Mouse (Mus musculus): ENCODE results near the gene Nrp2.

Nrp2 gene

GRCm38 (mm10) chr1:62825822-62826765 is 123.0 kb downstream of the Nrp2 start:
- DNase-seq: no peak

- peak; percentile 44 to 66 for DNase-seq
Measured at GRCm38 (mm10) chr1:62827316-62827715, 124.2 kb downstream of the Nrp2 start.

- DNase-seq: no peak
Measured at GRCm38 (mm10) chr1:62828156-62828555, 125.1 kb downstream of the Nrp2 start.

GRCm38 (mm10) chr1:62829690-62830417 is 126.8 kb downstream of the Nrp2 start:
- no peak for DNase-seq

GRCm38 (mm10) chr1:62830418-62830769 is 127.3 kb downstream of the Nrp2 start:
- DNase-seq: no peak

GRCm38 (mm10) chr1:62831725-62832455 is 128.8 kb downstream of the Nrp2 start:
- DNase-seq: no peak

- no peak for DNase-seq
Measured at GRCm38 (mm10) chr1:62833356-62833755, 130.3 kb downstream of the Nrp2 start.

- DNase-seq: no peak
Measured at GRCm38 (mm10) chr1:62834443-62835185, 131.5 kb downstream of the Nrp2 start.

- no peak for DNase-seq
Measured at GRCm38 (mm10) chr1:62838083-62838482, 135.0 kb downstream of the Nrp2 start.

GRCm38 (mm10) chr1:62838631-62839030 is 135.5 kb downstream of the Nrp2 start:
- no peak for DNase-seq

- DNase-seq: no peak
Measured at GRCm38 (mm10) chr1:62843215-62843614, 140.1 kb downstream of the Nrp2 start.

- DNase-seq: peak; percentile 24 to 46
Measured at GRCm38 (mm10) chr1:62850990-62851940, 148.2 kb downstream of the Nrp2 start.

- DNase-seq: peak in 1 of 2 experiments; percentile 22
Measured at GRCm38 (mm10) chr1:62853362-62853761, 150.3 kb downstream of the Nrp2 start.

GRCm38 (mm10) chr1:62853996-62854395 is 150.9 kb downstream of the Nrp2 start:
- DNase-seq: no peak

- DNase-seq: no peak
Measured at GRCm38 (mm10) chr1:62859098-62859497, 156.0 kb downstream of the Nrp2 start.

- DNase-seq: no peak
Measured at GRCm38 (mm10) chr1:62859556-62860300, 156.6 kb downstream of the Nrp2 start.

- no peak for DNase-seq
Measured at GRCm38 (mm10) chr1:62860327-62860726, 157.2 kb downstream of the Nrp2 start.

- DNase-seq: peak; percentile 45 to 65
Measured at GRCm38 (mm10) chr1:62860788-62861187, 157.7 kb downstream of the Nrp2 start.
